Mouse (Mus musculus): ENCODE results near the gene Mcur1. TPM values are rescaled to one million over a fixed set of nuclear protein-coding genes. Genes with fewer than 3 reads are reported as not detected.

Mcur1 gene
- polyA plus RNA-seq, 2 experiments, result 4.0 to 6.0 TPM

GRCm38 (mm10) chr13:43595896-43596295 is 35.9 kb upstream of the Mcur1 start:
- no peak overlapping the region for H3K4me2 ChIP-seq (ENCODE audit: low read depth)
- H3K9ac ChIP-seq (replicated peaks), result no peak overlapping the region
- TF ChIP-seq EP300 (IDR thresholded peaks at IDR 0.05; ENCODE audit: low read depth) (no peak), CTCF (IDR thresholded peaks at IDR 0.05; ENCODE audit: low read depth) (peak; percentile 69)
- no peaks in the 10 kb centered on the region for H3K27me3 ChIP-seq (ENCODE audit: control insufficient read depth, insufficient read depth, low read length)
- DNase-seq (ENCODE audit: low read depth in 3 of 3, low spot score in 3 of 3), result no peak
- no peak for ATAC-seq (ENCODE audit: insufficient read depth)
- H3K27ac ChIP-seq, result no peak overlapping the region
- H3K4me3 ChIP-seq (ENCODE audit: insufficient read depth in 1 of 2, low read depth in 2 of 2, low read length in 2 of 2), result no peak overlapping the region
- WGBS (ENCODE audit: insufficient replicate concordance), result 42% methylated on average over 4 of the region's 4 CpGs
- no peaks in the 10 kb centered on the region for H3K4me1 ChIP-seq (replicated peaks; ENCODE audit: control insufficient read depth in 2 of 2, insufficient read depth in 2 of 2, low read length in 1 of 2)
- no peaks in the 10 kb centered on the region for H3K36me3 ChIP-seq (replicated peaks; ENCODE audit: control insufficient read depth, insufficient read depth, low read depth)
- no peaks in the 10 kb centered on the region for H3K9me3 ChIP-seq (ENCODE audit: control insufficient read depth, low read length)

- TF ChIP-seq CTCF (IDR thresholded peaks at IDR 0.05; ENCODE audit: low read depth) (no peak), EP300 (IDR thresholded peaks at IDR 0.05; ENCODE audit: low read depth) (no peak)
- H3K27ac ChIP-seq, result no peak overlapping the region
- no peak overlapping the region for H3K4me3 ChIP-seq (ENCODE audit: insufficient read depth in 1 of 2, low read depth in 2 of 2, low read length in 2 of 2)
- ATAC-seq (ENCODE audit: insufficient read depth) (no peak), DNase-seq (ENCODE audit: low read depth in 3 of 3, low spot score in 3 of 3) (no peak)
- no peak overlapping the region for H3K9ac ChIP-seq (replicated peaks)
- no peaks in the 10 kb centered on the region for H3K27me3 ChIP-seq (ENCODE audit: control insufficient read depth, insufficient read depth, low read length)
- no peaks in the 10 kb centered on the region for H3K36me3 ChIP-seq (replicated peaks; ENCODE audit: control insufficient read depth, insufficient read depth, low read depth)
- H3K4me2 ChIP-seq (ENCODE audit: low read depth), result no peak overlapping the region
- no peaks in the 10 kb centered on the region for H3K9me3 ChIP-seq (ENCODE audit: control insufficient read depth, low read length)
- WGBS (ENCODE audit: insufficient replicate concordance), result 57% methylated on average over 8 of the region's 8 CpGs
- H3K4me1 ChIP-seq (replicated peaks; ENCODE audit: control insufficient read depth in 2 of 2, insufficient read depth in 2 of 2, low read length in 1 of 2), result no peaks in the 10 kb centered on the region
These were observed 32.7 kb upstream of the Mcur1 start for GRCm38 (mm10) chr13:43592681-43593068.

- Histone ChIP-seq H3K9me3 (ENCODE audit: control insufficient read depth, low read length) (no peaks in the 10 kb centered on the region), H3K36me3 (replicated peaks; ENCODE audit: control insufficient read depth, insufficient read depth, low read depth) (no peaks in the 10 kb centered on the region), H3K4me3 (ENCODE audit: insufficient read depth in 1 of 2, low read depth in 2 of 2, low read length in 2 of 2) (no peak overlapping the region), H3K9ac (replicated peaks) (no peak overlapping the region), H3K27ac (no peak overlapping the region), H3K4me2 (ENCODE audit: low read depth) (no peak overlapping the region), H3K4me1 (replicated peaks; ENCODE audit: control insufficient read depth in 2 of 2, insufficient read depth in 2 of 2, low read length in 1 of 2) (no peaks in the 10 kb centered on the region), H3K27me3 (ENCODE audit: control insufficient read depth, insufficient read depth, low read length) (no peaks in the 10 kb centered on the region)
- 70% methylated on average over 28 of the region's 28 CpGs for WGBS (ENCODE audit: insufficient replicate concordance)
- ATAC-seq (ENCODE audit: insufficient read depth) (no peak), DNase-seq (ENCODE audit: low read depth in 3 of 3, low spot score in 3 of 3) (no peak)
- TF ChIP-seq EP300 (IDR thresholded peaks at IDR 0.05; ENCODE audit: low read depth) (no peak), CTCF (IDR thresholded peaks at IDR 0.05; ENCODE audit: low read depth) (no peak)
These were observed 32.1 kb upstream of the Mcur1 start for GRCm38 (mm10) chr13:43591828-43592680.

- no peaks in the 10 kb centered on the region for H3K27me3 ChIP-seq (ENCODE audit: control insufficient read depth, insufficient read depth, low read length)
- ATAC-seq (ENCODE audit: insufficient read depth) (no peak), DNase-seq (ENCODE audit: low read depth in 3 of 3, low spot score in 3 of 3) (no peak)
- H3K9ac ChIP-seq (replicated peaks), result no peak overlapping the region
- no peak overlapping the region for H3K27ac ChIP-seq
- no peak overlapping the region for H3K4me3 ChIP-seq (ENCODE audit: insufficient read depth in 1 of 2, low read depth in 2 of 2, low read length in 2 of 2)
- H3K36me3 ChIP-seq (replicated peaks; ENCODE audit: control insufficient read depth, insufficient read depth, low read depth), result no peaks in the 10 kb centered on the region
- TF ChIP-seq CTCF (IDR thresholded peaks at IDR 0.05; ENCODE audit: low read depth) (no peak), EP300 (IDR thresholded peaks at IDR 0.05; ENCODE audit: low read depth) (no peak)
- no peaks in the 10 kb centered on the region for H3K4me1 ChIP-seq (replicated peaks; ENCODE audit: control insufficient read depth in 2 of 2, insufficient read depth in 2 of 2, low read length in 1 of 2)
- no peak overlapping the region for H3K4me2 ChIP-seq (ENCODE audit: low read depth)
- WGBS (ENCODE audit: insufficient replicate concordance), result 66% methylated on average over 14 of the region's 14 CpGs
- H3K9me3 ChIP-seq (ENCODE audit: control insufficient read depth, low read length), result no peaks in the 10 kb centered on the region
These were observed 28.2 kb upstream of the Mcur1 start for GRCm38 (mm10) chr13:43587844-43588840.

- ATAC-seq (ENCODE audit: insufficient read depth) (no peak), DNase-seq (ENCODE audit: low read depth in 3 of 3, low spot score in 3 of 3) (no peak)
- Histone ChIP-seq H3K9me3 (ENCODE audit: control insufficient read depth, low read length) (no peaks in the 10 kb centered on the region), H3K27me3 (ENCODE audit: control insufficient read depth, insufficient read depth, low read length) (no peaks in the 10 kb centered on the region), H3K4me2 (ENCODE audit: low read depth) (no peak overlapping the region), H3K36me3 (replicated peaks; ENCODE audit: control insufficient read depth, insufficient read depth, low read depth) (no peaks in the 10 kb centered on the region), H3K27ac (no peak overlapping the region), H3K4me3 (ENCODE audit: insufficient read depth in 1 of 2, low read depth in 2 of 2, low read length in 2 of 2) (no peak overlapping the region), H3K9ac (replicated peaks) (no peak overlapping the region), H3K4me1 (replicated peaks; ENCODE audit: control insufficient read depth in 2 of 2, insufficient read depth in 2 of 2, low read length in 1 of 2) (no peaks in the 10 kb centered on the region)
- no peak for TF ChIP-seq CTCF (IDR thresholded peaks at IDR 0.05; ENCODE audit: low read depth)
- TF ChIP-seq EP300 (IDR thresholded peaks at IDR 0.05; ENCODE audit: low read depth), result no peak
- WGBS (ENCODE audit: insufficient replicate concordance), result 52% methylated on average over 3 of the region's 3 CpGs
These were observed 27.0 kb upstream of the Mcur1 start for GRCm38 (mm10) chr13:43586966-43587365.

Data from liver, embryonic 14.5 days (tissue).